Mouse (Mus musculus) megakaryocyte, embryonic 14.5 days (primary cell): ENCODE results near the gene Pheta2. TPM values are rescaled to one million over a fixed set of nuclear protein-coding genes. Genes with fewer than 3 reads are reported as not detected.

Experiments used
- H3K27me3 ChIP-seq: replicated peaks from 2 replicates; pipeline ENCODE3; 2012; ENCODE audit warnings: inconsistent platforms
- H3K36me3 ChIP-seq: replicated peaks from 2 replicates; pipeline ENCODE3; 2012; ENCODE audit warnings: low read length, inconsistent platforms, mixed read lengths
- H3K4me1 ChIP-seq: 2 replicates; pipeline ENCODE4 v1.6.1; 2012; ENCODE audit warnings: inconsistent platforms
- H3K4me3 ChIP-seq: replicated peaks from 2 replicates; pipeline ENCODE3; 2012; ENCODE audit warnings: moderate library complexity, mild to moderate bottlenecking, inconsistent platforms
- H3K9me3 ChIP-seq: 2 replicates; pipeline ENCODE4 v1.6.1; 2012; ENCODE audit warnings: inconsistent platforms
- FLI1 ChIP-seq: IDR thresholded peaks from 2 replicates; pipeline ENCODE4 v1.6.1; 2012; ENCODE audit warnings: low read length, inconsistent platforms, mixed read lengths
- GATA1 ChIP-seq: IDR thresholded peaks from 3 replicates; pipeline ENCODE4 v1.6.1; 2012; ENCODE audit warnings: mixed read lengths, low read length, inconsistent platforms, borderline replicate concordance
- polyA plus RNA-seq: library from polyadenylated mRNA; stranded (reverse); fragments of >175 nt; gene quantifications from 2 replicates; pipeline ENCODE4 v1.2.3, GENCODE M21; 2012; ENCODE audit warnings: low replicate concordance; ENCODE audit not compliant: insufficient read depth

Pheta2 gene
- polyA plus RNA-seq, 1 experiment: 5.5 TPM

DNA sequence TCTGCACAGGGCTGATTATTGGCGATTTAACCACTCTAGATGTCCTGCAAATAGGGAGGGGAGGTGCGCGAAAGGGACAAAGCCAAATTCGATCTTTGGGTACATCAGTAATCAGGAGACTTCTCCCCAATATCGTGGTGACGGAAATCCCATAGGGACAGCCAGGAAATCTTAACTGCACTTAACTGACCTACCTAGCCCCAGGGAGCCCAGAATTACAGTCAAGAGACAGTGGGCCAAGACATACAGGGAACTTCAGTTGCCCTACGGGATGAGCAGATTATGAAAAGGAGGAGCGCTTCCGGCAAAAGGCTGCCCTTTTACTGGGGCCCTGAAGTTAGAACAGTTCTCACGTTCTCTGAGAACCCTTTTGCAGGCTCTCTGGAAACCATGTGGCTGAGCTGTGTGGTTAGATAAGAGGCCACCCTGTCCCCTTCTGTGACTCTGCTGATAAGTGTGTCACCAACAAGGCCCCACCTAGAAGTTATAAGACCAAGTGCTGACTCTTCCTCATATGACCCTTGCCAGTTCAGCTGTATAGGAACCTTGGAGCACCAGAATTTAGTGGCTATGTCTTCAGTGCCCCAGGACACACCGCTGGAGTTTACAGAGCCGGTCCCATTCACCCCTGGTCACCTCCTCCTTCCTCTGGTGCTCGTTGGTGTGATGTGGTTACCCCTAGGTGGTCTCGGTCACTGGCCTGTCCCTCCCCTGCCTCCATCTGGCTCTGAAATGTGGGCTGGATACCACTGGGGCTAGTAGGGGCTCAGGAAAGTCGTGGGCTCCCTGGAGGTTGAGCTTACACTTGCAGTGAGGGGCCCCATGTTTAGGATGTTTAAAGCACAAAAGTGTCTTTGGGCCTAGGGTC lies 3.2 kb downstream of the Pheta2 start:
- no peak for TF ChIP-seq FLI1
- TF ChIP-seq GATA1: peak; percentile 54; the same call in 1 of the 3 replicates
- peaks cover 83% of the 10 kb centered on the region for H3K4me1 ChIP-seq
- peaks cover 26% of the 10 kb centered on the region for H3K36me3 ChIP-seq
- H3K9me3 ChIP-seq: peaks cover 5% of the 10 kb centered on the region; the same call in 1 of the 2 replicates
- H3K4me3 ChIP-seq: peak overlapping the region; percentile 92
- H3K27me3 ChIP-seq: no peaks in the 10 kb centered on the region

GRCm38 (mm10) chr15:82342543-82342935 lies 3.8 kb downstream of the Pheta2 start:
- peaks cover 26% of the 10 kb centered on the region for H3K36me3 ChIP-seq
- H3K9me3 ChIP-seq: peaks cover 5% of the 10 kb centered on the region; the same call in 1 of the 2 replicates
- TF ChIP-seq FLI1: no peak
- TF ChIP-seq GATA1: no peak
- peaks cover 83% of the 10 kb centered on the region for H3K4me1 ChIP-seq
- H3K27me3 ChIP-seq: no peaks in the 10 kb centered on the region
- peak overlapping the region; percentile 92 for H3K4me3 ChIP-seq

DNA sequence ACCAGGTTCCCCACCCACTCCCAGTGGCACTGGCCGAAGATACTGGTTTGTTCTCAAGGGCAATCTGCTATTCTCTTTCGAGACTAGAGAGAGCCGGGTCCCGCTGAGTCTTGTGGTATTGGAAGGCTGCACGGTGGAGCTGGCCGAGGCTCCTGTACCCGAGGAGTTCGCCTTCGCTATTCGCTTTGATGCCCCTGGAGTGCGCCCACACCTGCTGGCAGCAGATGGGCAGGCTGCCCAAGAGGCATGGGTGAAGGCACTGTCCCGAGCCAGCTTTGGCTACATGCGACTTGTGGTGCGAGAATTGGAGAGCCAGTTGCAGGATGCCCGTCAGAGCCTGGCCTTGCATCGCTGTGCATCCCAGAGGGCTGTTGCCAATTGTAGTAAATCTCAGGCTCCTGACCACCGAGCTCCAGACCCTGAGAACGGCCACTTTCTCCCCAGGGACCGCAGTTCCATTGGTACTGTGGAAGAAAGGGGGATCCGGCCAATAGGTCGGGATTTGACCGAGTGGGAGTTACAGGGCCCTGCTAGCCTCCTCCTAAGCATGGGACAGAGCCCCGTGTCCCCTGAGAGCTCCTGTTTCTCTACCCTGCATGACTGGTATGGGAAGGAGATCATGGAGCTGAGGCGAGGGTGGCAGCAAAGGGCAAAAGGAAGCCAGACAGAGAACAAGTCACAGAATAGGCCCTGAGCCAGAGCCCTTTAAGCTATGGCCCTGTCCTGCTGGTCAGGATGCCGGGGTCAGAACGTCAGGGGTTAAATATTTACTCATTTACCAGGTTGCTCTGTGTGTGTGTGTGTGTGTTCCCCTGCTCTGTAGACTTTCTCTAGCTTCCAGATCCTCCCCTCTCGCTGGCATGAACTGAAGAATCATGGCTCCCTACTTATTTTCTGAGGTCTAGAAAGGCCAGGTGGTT lies 4.9 kb downstream of the Pheta2 start:
- Histone ChIP-seq H3K4me3 (peak overlapping the region; percentile 50), H3K36me3 (peaks cover 37% of the 10 kb centered on the region), H3K9me3 (peaks cover 5% of the 10 kb centered on the region; the same call in 1 of the 2 replicates), H3K27me3 (no peaks in the 10 kb centered on the region), H3K4me1 (peaks cover 87% of the 10 kb centered on the region)
- TF ChIP-seq GATA1: no peak
- TF ChIP-seq FLI1: no peak

GRCm38 (mm10) chr15:82344971-82345370 lies 6.2 kb downstream of the Pheta2 start:
- H3K4me3 ChIP-seq: no peak overlapping the region
- peaks cover 50% of the 10 kb centered on the region for H3K36me3 ChIP-seq
- H3K4me1 ChIP-seq: peaks cover 90% of the 10 kb centered on the region
- H3K9me3 ChIP-seq: peaks cover 5% of the 10 kb centered on the region; the same call in 1 of the 2 replicates
- no peaks in the 10 kb centered on the region for H3K27me3 ChIP-seq
- no peak for TF ChIP-seq GATA1
- TF ChIP-seq FLI1: no peak

DNA sequence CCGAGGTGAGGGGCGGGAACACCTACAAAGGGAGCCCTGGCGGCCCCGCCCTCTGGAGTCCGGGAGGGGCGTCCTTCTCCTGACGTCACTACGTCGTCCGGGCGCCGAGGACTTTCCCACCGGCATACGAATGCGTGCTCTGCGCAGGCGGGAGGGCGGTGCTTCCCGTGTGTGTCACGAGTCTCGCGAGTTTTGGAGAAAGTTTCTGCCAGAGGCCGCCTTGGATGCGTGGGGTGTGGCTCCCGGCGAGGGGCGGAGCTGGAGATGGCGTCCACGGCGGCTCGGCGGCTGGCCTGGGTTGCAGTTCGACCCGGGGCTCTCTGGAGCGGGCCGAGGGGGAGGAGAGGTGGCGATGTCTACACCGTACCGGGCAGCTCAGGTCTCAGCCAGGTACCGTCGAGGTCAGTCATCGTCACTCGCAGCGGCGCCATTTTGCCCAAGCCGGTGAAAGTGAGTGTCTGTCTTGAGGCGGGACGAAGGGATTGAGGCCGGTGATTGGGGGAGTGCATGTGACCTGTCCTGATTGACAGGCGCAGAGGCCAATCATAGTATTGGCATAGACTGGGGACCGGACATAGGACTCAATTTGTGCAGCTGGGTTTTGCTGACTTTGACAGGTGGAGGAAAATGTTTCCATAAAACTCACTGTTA lies 7.2 kb downstream of the Pheta2 start:
- Histone ChIP-seq H3K36me3 (peaks cover 60% of the 10 kb centered on the region), H3K4me1 (peaks cover 90% of the 10 kb centered on the region), H3K4me3 (peak overlapping the region; percentile 94), H3K27me3 (no peaks in the 10 kb centered on the region), H3K9me3 (peaks cover 5% of the 10 kb centered on the region; the same call in 1 of the 2 replicates)
- no peak for TF ChIP-seq GATA1
- TF ChIP-seq FLI1: no peak

DNA sequence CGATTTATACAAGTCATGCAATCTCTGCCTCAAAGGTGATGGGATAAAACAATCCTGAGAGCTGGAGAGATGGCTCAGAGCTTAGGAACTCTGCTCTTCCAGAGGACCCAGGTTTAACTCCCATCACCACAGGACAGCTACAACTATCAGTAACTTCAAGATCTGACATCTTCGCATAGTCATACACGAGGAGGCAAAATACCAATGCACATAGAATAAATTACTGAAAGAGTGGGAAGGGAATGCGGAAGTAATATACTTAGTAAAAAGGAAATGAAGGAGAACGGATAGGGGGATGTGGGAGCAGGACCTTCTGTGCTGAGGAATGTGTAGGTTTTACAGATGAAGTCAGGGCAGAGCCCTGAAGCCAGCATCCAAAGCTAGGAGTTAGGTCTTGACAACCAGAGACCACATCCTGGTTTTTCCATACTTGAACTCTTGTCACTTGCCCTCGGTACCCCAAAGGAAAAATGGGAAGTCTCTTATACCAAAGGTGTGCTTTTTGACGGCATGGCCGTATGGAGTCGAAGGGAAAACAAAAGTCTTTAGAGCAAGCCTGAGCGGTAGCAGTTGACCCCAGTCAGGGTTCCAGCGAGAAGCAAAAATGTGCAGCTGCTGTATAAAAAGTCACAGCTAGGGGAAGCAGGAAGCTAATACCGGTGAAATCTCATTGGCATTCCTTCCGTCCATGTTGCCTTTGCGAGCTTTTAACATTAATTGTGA lies 8.0 kb downstream of the Pheta2 start:
- peak overlapping the region; percentile 94 for H3K4me3 ChIP-seq
- H3K4me1 ChIP-seq: peaks cover 89% of the 10 kb centered on the region
- TF ChIP-seq FLI1: no peak
- TF ChIP-seq GATA1: no peak
- peaks cover 5% of the 10 kb centered on the region; the same call in 1 of the 2 replicates for H3K9me3 ChIP-seq
- H3K36me3 ChIP-seq: peaks cover 66% of the 10 kb centered on the region
- no peaks in the 10 kb centered on the region for H3K27me3 ChIP-seq

DNA sequence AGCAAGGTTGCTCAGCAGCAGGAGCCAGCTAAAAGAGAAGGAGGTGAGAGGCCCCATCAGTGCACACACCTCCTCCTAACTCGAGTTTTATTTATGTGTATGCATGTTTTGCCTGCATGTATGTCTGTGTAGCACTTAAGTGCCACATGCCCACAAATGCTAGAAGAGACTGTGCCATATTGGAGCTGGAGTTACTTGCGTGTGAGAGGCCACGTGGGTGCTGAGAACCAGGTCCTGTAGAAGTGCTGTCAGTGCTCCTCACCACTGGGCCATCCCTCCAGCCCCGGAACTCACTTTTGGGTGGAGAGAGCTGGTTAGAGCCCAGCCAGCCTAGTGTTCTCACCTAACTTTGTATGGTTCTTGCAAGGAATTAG lies 8.5 kb downstream of the Pheta2 start:
- no peak for TF ChIP-seq FLI1
- TF ChIP-seq GATA1: no peak
- Histone ChIP-seq H3K36me3 (peaks cover 69% of the 10 kb centered on the region), H3K9me3 (peaks cover 5% of the 10 kb centered on the region; the same call in 1 of the 2 replicates), H3K27me3 (no peaks in the 10 kb centered on the region), H3K4me1 (peaks cover 88% of the 10 kb centered on the region), H3K4me3 (peak overlapping the region; percentile 94)

DNA sequence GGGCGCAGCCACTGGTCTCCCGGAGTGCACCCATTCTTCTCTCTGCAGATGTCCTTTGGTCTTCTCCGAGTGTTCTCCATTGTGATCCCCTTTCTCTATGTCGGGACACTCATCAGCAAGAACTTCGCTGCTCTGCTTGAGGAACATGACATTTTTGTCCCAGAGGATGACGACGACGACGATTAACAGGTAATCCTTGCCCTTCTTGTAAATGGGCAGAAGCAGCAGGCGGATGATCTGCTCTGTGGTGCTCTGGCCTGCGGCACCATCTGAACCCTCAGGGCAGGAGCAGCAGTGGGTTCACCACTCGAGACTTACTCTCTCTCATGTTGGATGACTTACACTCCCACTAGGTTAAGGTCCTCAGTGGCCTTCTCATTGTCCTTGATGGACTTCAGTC lies 9.1 kb downstream of the Pheta2 start:
- H3K4me3 ChIP-seq: peak overlapping the region; percentile 78
- TF ChIP-seq GATA1 (no peak), FLI1 (no peak)
- H3K36me3 ChIP-seq: peaks cover 69% of the 10 kb centered on the region
- peaks cover 88% of the 10 kb centered on the region for H3K4me1 ChIP-seq
- H3K9me3 ChIP-seq: peaks cover 5% of the 10 kb centered on the region; the same call in 1 of the 2 replicates
- no peaks in the 10 kb centered on the region for H3K27me3 ChIP-seq
